Mouse (Mus musculus): ENCODE measurements around the gene Rufy3.

DNA sequence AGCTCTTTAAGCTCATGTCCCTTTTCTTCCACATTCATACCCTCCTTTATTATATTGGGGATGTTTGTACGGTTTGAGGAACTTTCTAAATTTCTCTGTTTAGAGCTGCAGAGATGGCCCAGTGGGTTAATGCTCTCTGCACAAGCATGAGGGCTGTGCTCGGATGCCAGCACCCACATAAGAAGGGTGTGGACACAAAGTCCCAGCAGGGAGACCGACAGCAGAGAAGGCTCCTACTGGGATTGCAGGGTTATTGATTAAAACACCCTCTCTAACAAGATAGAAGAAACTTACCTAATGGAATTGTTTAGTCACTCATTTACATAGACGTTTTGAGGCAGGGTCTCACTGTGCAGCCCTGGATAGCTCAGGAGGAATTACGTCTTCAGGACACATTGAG is 23.6 kb downstream of the Rufy3 start:
- TF ChIP-seq CTCF (IDR thresholded peaks at IDR 0.05; ENCODE audit: low read depth, low read length) (no peak), POLR2A (IDR thresholded peaks at IDR 0.05; ENCODE audit: insufficient read depth, low read length) (no peak), EP300 (IDR thresholded peaks at IDR 0.05; ENCODE audit: insufficient read depth, low read depth, low read length) (no peak)
